Mouse (Mus musculus) MEL (cell line): ENCODE data around the gene Sfpq.

Experiments used
- CTCF ChIP-seq, 3 experiments: IDR thresholded peaks in 2 of 3; conservative IDR thresholded peaks in 1 of 3; 2 replicates each; pipeline ENCODE4 v1.5.1; 2011 to 2012; ENCODE audit warnings: low read length in 3 of 3, low read depth in 2 of 3, mild to moderate bottlenecking in 2 of 3, improper control_type of control experiment in 1 of 3, inconsistent platforms in 1 of 3, mixed read lengths in 1 of 3, moderate library complexity in 1 of 3; ENCODE audit not compliant: control insufficient read depth in 1 of 3, insufficient read depth in 1 of 3, poor library complexity in 1 of 3, severe bottlenecking in 1 of 3
- EP300 ChIP-seq, 2 experiments: IDR thresholded peaks; 2 replicates each; pipeline ENCODE4 v1.6.1; 2011; ENCODE audit warnings: improper control_type of control experiment in 2 of 2, low read length in 2 of 2, low read depth in 1 of 2, mild to moderate bottlenecking in 1 of 2
- ETS1 ChIP-seq: IDR thresholded peaks from 2 replicates; pipeline ENCODE4 v1.6.1; 2012; ENCODE audit warnings: low read depth, mild to moderate bottlenecking, inconsistent platforms, low read length, improper control_type of control experiment, moderate library complexity
- GATA1 ChIP-seq: IDR thresholded peaks from 2 replicates; pipeline ENCODE4 v1.6.1; 2011; ENCODE audit warnings: low read depth, low read length, improper control_type of control experiment
- HCFC1 ChIP-seq: IDR thresholded peaks from 2 replicates; pipeline ENCODE4 v1.6.1; 2012; ENCODE audit warnings: low read depth, mild to moderate bottlenecking, inconsistent platforms, low read length, improper control_type of control experiment, moderate library complexity
- JUND ChIP-seq: IDR thresholded peaks from 2 replicates; pipeline ENCODE4 v1.6.1; 2011; ENCODE audit warnings: low read depth, mild to moderate bottlenecking, improper control_type of control experiment, low read length
- MEF2A ChIP-seq: IDR thresholded peaks from 2 replicates; pipeline ENCODE4 v1.6.1; 2014; ENCODE audit warnings: low read depth, mild to moderate bottlenecking, inconsistent platforms, low read length, improper control_type of control experiment; ENCODE audit not compliant: poor library complexity, insufficient replicate concordance, severe bottlenecking; ENCODE audit errors: extremely low read depth
- NRF1 ChIP-seq: IDR thresholded peaks from 2 replicates; pipeline ENCODE4 v1.6.1; 2014; ENCODE audit warnings: low read depth, mild to moderate bottlenecking, inconsistent platforms, low read length, improper control_type of control experiment, moderate library complexity; ENCODE audit not compliant: poor library complexity, insufficient read depth, severe bottlenecking
- POLR2A ChIP-seq, 2 experiments: IDR thresholded peaks; 2 replicates each; pipeline ENCODE4 v1.6.1; 2011 to 2012; ENCODE audit warnings: low read length in 2 of 2, mild to moderate bottlenecking in 2 of 2, control low read depth in 1 of 2, improper control_type of control experiment in 1 of 2, low read depth in 1 of 2, moderate library complexity in 1 of 2; ENCODE audit not compliant: control insufficient read depth in 1 of 2, insufficient read depth in 1 of 2, poor library complexity in 1 of 2
- SIN3A ChIP-seq: IDR thresholded peaks from 2 replicates; pipeline ENCODE4 v1.6.1; 2012; ENCODE audit warnings: low read length, improper control_type of control experiment, inconsistent platforms
- TAL1 ChIP-seq: IDR thresholded peaks from 2 replicates; pipeline ENCODE4 v1.6.1; 2012; ENCODE audit warnings: mild to moderate bottlenecking, inconsistent platforms, low read length, moderate library complexity, mixed read lengths
- TBP ChIP-seq: IDR thresholded peaks from 2 replicates; pipeline ENCODE4 v1.8.0; 2011; ENCODE audit warnings: low read depth, low read length, improper control_type of control experiment
- UBTF ChIP-seq: IDR thresholded peaks from 2 replicates; pipeline ENCODE4 v1.6.1; 2012; ENCODE audit warnings: low read depth, mild to moderate bottlenecking, inconsistent platforms, low read length, improper control_type of control experiment, moderate library complexity, borderline replicate concordance; ENCODE audit not compliant: insufficient read depth

- TF ChIP-seq TBP = no peak
- 0 out of 6 replicates have a peak, but pooled peaks of 1 of the 3 experiments have one; percentile 6 for TF ChIP-seq CTCF (IDR thresholded peaks at IDR 0.05 in 2 of 3, conservative IDR thresholded peaks at IDR 0.05 in 1 of 3; ENCODE audit: control insufficient read depth in 1 of 3, insufficient read depth in 1 of 3, low read depth in 2 of 3, low read length in 3 of 3, poor library complexity in 1 of 3, severe bottlenecking in 1 of 3)
- TF ChIP-seq POLR2A (IDR thresholded peaks at IDR 0.05; ENCODE audit: control insufficient read depth in 1 of 2, insufficient read depth in 1 of 2, low read depth in 1 of 2, low read length in 2 of 2, poor library complexity in 1 of 2) = no peak
- no peak for TF ChIP-seq GATA1
- TF ChIP-seq TAL1 = no peak
- TF ChIP-seq SIN3A = no peak
- TF ChIP-seq JUND = no peak
- no peak for TF ChIP-seq HCFC1
- TF ChIP-seq NRF1 = no peak
- no peak for TF ChIP-seq ETS1
- TF ChIP-seq EP300 (IDR thresholded peaks at IDR 0.05; ENCODE audit: low read depth in 1 of 2, low read length in 2 of 2) = no peak
- TF ChIP-seq UBTF = no peak
- TF ChIP-seq MEF2A = no peak
These were observed 34.4 kb upstream of the Sfpq start for GRCm38 (mm10) chr4:126986768-126987167.
